Mouse (Mus musculus): ENCODE results near the gene Ptprm.

Ptprm gene

GRCm38 (mm10) chr17:67354451-67355011 is at the start of gene Ptprm:
Ptprm (minus strand) TSS chr17:67354457.
- DNase-seq (ENCODE audit: low spot score) = peak; percentile 20

GRCm38 (mm10) chr17:67396205-67396604 is 41.9 kb upstream of the Ptprm start:
- no peak for DNase-seq (ENCODE audit: low spot score)

- no peak for DNase-seq (ENCODE audit: low spot score)
These were observed 36.6 kb upstream of the Ptprm start for GRCm38 (mm10) chr17:67390851-67391250.

GRCm38 (mm10) chr17:67388171-67388570 is 33.9 kb upstream of the Ptprm start:
- DNase-seq (ENCODE audit: low spot score) = no peak

GRCm38 (mm10) chr17:67385286-67385685 is 31.0 kb upstream of the Ptprm start:
- DNase-seq (ENCODE audit: low spot score) = no peak

- DNase-seq (ENCODE audit: low spot score) = no peak
These were observed 29.4 kb upstream of the Ptprm start for GRCm38 (mm10) chr17:67383635-67384034.

GRCm38 (mm10) chr17:67381618-67382017 is 27.4 kb upstream of the Ptprm start:
- DNase-seq (ENCODE audit: low spot score) = no peak

- DNase-seq (ENCODE audit: low spot score) = no peak
These were observed 13.6 kb upstream of the Ptprm start for GRCm38 (mm10) chr17:67367866-67368265.

GRCm38 (mm10) chr17:67364491-67364890 is 10.2 kb upstream of the Ptprm start:
- no peak for DNase-seq (ENCODE audit: low spot score)

GRCm38 (mm10) chr17:67363377-67364070 is 9.3 kb upstream of the Ptprm start:
- DNase-seq (ENCODE audit: low spot score) = no peak

- DNase-seq (ENCODE audit: low spot score) = no peak
These were observed 7.9 kb upstream of the Ptprm start for GRCm38 (mm10) chr17:67362131-67362530.

GRCm38 (mm10) chr17:67360606-67361005 is 6.3 kb upstream of the Ptprm start:
- DNase-seq (ENCODE audit: low spot score) = no peak

GRCm38 (mm10) chr17:67359578-67359977 is 5.3 kb upstream of the Ptprm start:
- no peak for DNase-seq (ENCODE audit: low spot score)

- no peak for DNase-seq (ENCODE audit: low spot score)
These were observed 4.3 kb upstream of the Ptprm start for GRCm38 (mm10) chr17:67358541-67358940.

GRCm38 (mm10) chr17:67357191-67357590 is 2.9 kb upstream of the Ptprm start:
- DNase-seq (ENCODE audit: low spot score) = no peak

GRCm38 (mm10) chr17:67355251-67355650 is 994 bp upstream of the Ptprm start:
- DNase-seq (ENCODE audit: low spot score) = no peak

GRCm38 (mm10) chr17:67353796-67354450 is 334 bp downstream of the Ptprm start:
- no peak for DNase-seq (ENCODE audit: low spot score)

- no peak for DNase-seq (ENCODE audit: low spot score)
These were observed 1.1 kb downstream of the Ptprm start for GRCm38 (mm10) chr17:67352956-67353795.

- no peak for DNase-seq (ENCODE audit: low spot score)
These were observed 2.8 kb downstream of the Ptprm start for GRCm38 (mm10) chr17:67351423-67351822.

GRCm38 (mm10) chr17:67350536-67350935 is 3.7 kb downstream of the Ptprm start:
- DNase-seq (ENCODE audit: low spot score) = no peak

GRCm38 (mm10) chr17:67349594-67349993 is 4.7 kb downstream of the Ptprm start:
- no peak for DNase-seq (ENCODE audit: low spot score)

GRCm38 (mm10) chr17:67346921-67347320 is 7.3 kb downstream of the Ptprm start:
- no peak for DNase-seq (ENCODE audit: low spot score)
